Mouse (Mus musculus): ENCODE data around the gene Lrmda.

- TF ChIP-seq CTCF (IDR thresholded peaks at IDR 0.05) = no peak
- TF ChIP-seq POLR2A (IDR thresholded peaks at IDR 0.05; ENCODE audit: insufficient read depth, low read depth, low read length) = no peak
Measured at GRCm38 (mm10) chr14:22952981-22953380, 933.5 kb downstream of the Lrmda start.

Data from heart, adult 2 months (tissue).